Mouse (Mus musculus): ENCODE measurements around the gene Dis3. TPM values are rescaled to one million over a fixed set of nuclear protein-coding genes. Genes with fewer than 3 reads are reported as not detected.

Dis3 gene
- polyA plus RNA-seq (2016; fragmentation: Nextera tagmentation; extraction: Ambion mirVana) = 44.0 TPM in 2 replicates

- Histone ChIP-seq H3K36me3 (replicated peaks) (peaks cover 68% of the 10 kb centered on the region), H3K9me3 (no peaks in the 10 kb centered on the region), H3K4me1 (peaks cover 15% of the 10 kb centered on the region), H3K4me3 (peak within 1 kb of the TSS; percentile 95), H3K27me3 (ENCODE audit: poor library complexity, severe bottlenecking) (no peaks in the 10 kb centered on the region), H3K27ac (peak within 1 kb of the TSS; percentile 95)
- peak; percentile 97 for DNase-seq (ENCODE audit: extremely low spot score, low spot score)
- WGBS = under 1% methylated on average over 73 of the region's 73 CpGs
Measured at GRCm38 (mm10) chr14:99099267-99099966, at the start of gene Dis3, which contains the start of gene Pibf1. Gene Dis3 (minus strand): TSS chr14:99099770. Gene Pibf1 (plus strand): TSS chr14:99099424.

GRCm38 (mm10) chr14:99146841-99147240 lies 47.3 kb upstream of the Dis3 start:
- Histone ChIP-seq H3K27me3 (ENCODE audit: poor library complexity, severe bottlenecking) (no peaks in the 10 kb centered on the region), H3K36me3 (replicated peaks) (peaks cover 29% of the 10 kb centered on the region), H3K4me3 (no peak overlapping the region), H3K9me3 (no peaks in the 10 kb centered on the region), H3K4me1 (peaks cover 8% of the 10 kb centered on the region), H3K27ac (no peak overlapping the region)
- DNase-seq (ENCODE audit: extremely low spot score, low spot score) = no peak
- 79% methylated on average over 1 of the region's 1 CpGs for WGBS

- Histone ChIP-seq H3K27ac (no peak overlapping the region), H3K4me3 (no peak overlapping the region), H3K9me3 (no peaks in the 10 kb centered on the region), H3K27me3 (ENCODE audit: poor library complexity, severe bottlenecking) (no peaks in the 10 kb centered on the region), H3K36me3 (replicated peaks) (peaks cover 25% of the 10 kb centered on the region), H3K4me1 (peaks cover 1% of the 10 kb centered on the region; the same call in 1 of the 2 replicates)
- DNase-seq (ENCODE audit: extremely low spot score, low spot score) = peak; percentile 80
- WGBS = 22% methylated on average over 15 of the region's 15 CpGs
Measured at GRCm38 (mm10) chr14:99141786-99142633, 42.4 kb upstream of the Dis3 start.

- no peak overlapping the region for H3K4me3 ChIP-seq
- no peaks in the 10 kb centered on the region for H3K27me3 ChIP-seq (ENCODE audit: poor library complexity, severe bottlenecking)
- 93% methylated on average over 2 of the region's 2 CpGs for WGBS
Measured at GRCm38 (mm10) chr14:99140036-99140435, 40.5 kb upstream of the Dis3 start.

GRCm38 (mm10) chr14:99136297-99136696 lies 36.7 kb upstream of the Dis3 start:
- Histone ChIP-seq H3K27ac (no peak overlapping the region), H3K9me3 (no peaks in the 10 kb centered on the region), H3K4me1 (no peaks in the 10 kb centered on the region), H3K4me3 (no peak overlapping the region), H3K27me3 (ENCODE audit: poor library complexity, severe bottlenecking) (no peaks in the 10 kb centered on the region), H3K36me3 (replicated peaks) (peaks cover 41% of the 10 kb centered on the region)
- WGBS = 95% methylated on average over 16 of the region's 16 CpGs
- no peak for DNase-seq (ENCODE audit: extremely low spot score, low spot score)

More at GRCm38 (mm10) chr14:99140036-99140435, 40.5 kb upstream of the Dis3 start:
- Histone ChIP-seq H3K4me1 (no peaks in the 10 kb centered on the region), H3K36me3 (replicated peaks) (peaks cover 38% of the 10 kb centered on the region), H3K27ac (no peak overlapping the region), H3K9me3 (no peaks in the 10 kb centered on the region)
- no peak for DNase-seq (ENCODE audit: extremely low spot score, low spot score)

GRCm38 (mm10) chr14:99135761-99136160 lies 36.2 kb upstream of the Dis3 start:
- no peaks in the 10 kb centered on the region for H3K9me3 ChIP-seq
- H3K4me1 ChIP-seq = no peaks in the 10 kb centered on the region
- no peak overlapping the region for H3K4me3 ChIP-seq
- 96% methylated on average over 9 of the region's 9 CpGs for WGBS
- H3K27me3 ChIP-seq (ENCODE audit: poor library complexity, severe bottlenecking) = no peaks in the 10 kb centered on the region
- H3K27ac ChIP-seq = no peak overlapping the region
- peaks cover 46% of the 10 kb centered on the region for H3K36me3 ChIP-seq (replicated peaks)
- no peak for DNase-seq (ENCODE audit: extremely low spot score, low spot score)

GRCm38 (mm10) chr14:99134048-99134447 lies 34.5 kb upstream of the Dis3 start:
- Histone ChIP-seq H3K36me3 (replicated peaks) (peaks cover 43% of the 10 kb centered on the region), H3K27ac (no peak overlapping the region), H3K4me1 (no peaks in the 10 kb centered on the region), H3K27me3 (ENCODE audit: poor library complexity, severe bottlenecking) (no peaks in the 10 kb centered on the region), H3K9me3 (no peaks in the 10 kb centered on the region), H3K4me3 (no peak overlapping the region)
- WGBS = 94% methylated on average over 2 of the region's 2 CpGs
- no peak for DNase-seq (ENCODE audit: extremely low spot score, low spot score)

- H3K27me3 ChIP-seq (ENCODE audit: poor library complexity, severe bottlenecking) = no peaks in the 10 kb centered on the region
- H3K4me1 ChIP-seq = no peaks in the 10 kb centered on the region
- peaks cover 27% of the 10 kb centered on the region for H3K36me3 ChIP-seq (replicated peaks)
- no peak for DNase-seq (ENCODE audit: extremely low spot score, low spot score)
- H3K27ac ChIP-seq = no peak overlapping the region
- H3K4me3 ChIP-seq = no peak overlapping the region
- 90% methylated on average over 2 of the region's 2 CpGs for WGBS
- H3K9me3 ChIP-seq = no peaks in the 10 kb centered on the region
Measured at GRCm38 (mm10) chr14:99129050-99129449, 29.5 kb upstream of the Dis3 start.

GRCm38 (mm10) chr14:99127509-99127908 lies 27.9 kb upstream of the Dis3 start:
- no peaks in the 10 kb centered on the region for H3K9me3 ChIP-seq
- no peaks in the 10 kb centered on the region for H3K27me3 ChIP-seq (ENCODE audit: poor library complexity, severe bottlenecking)
- H3K27ac ChIP-seq = no peak overlapping the region
- 94% methylated on average over 1 of the region's 1 CpGs for WGBS
- H3K4me1 ChIP-seq = no peaks in the 10 kb centered on the region
- peaks cover 23% of the 10 kb centered on the region for H3K36me3 ChIP-seq (replicated peaks)
- no peak for DNase-seq (ENCODE audit: extremely low spot score, low spot score)
- H3K4me3 ChIP-seq = no peak overlapping the region

- Histone ChIP-seq H3K4me3 (no peak overlapping the region), H3K9me3 (no peaks in the 10 kb centered on the region), H3K4me1 (no peaks in the 10 kb centered on the region), H3K27ac (no peak overlapping the region), H3K36me3 (replicated peaks) (peaks cover 29% of the 10 kb centered on the region), H3K27me3 (ENCODE audit: poor library complexity, severe bottlenecking) (no peaks in the 10 kb centered on the region)
- DNase-seq (ENCODE audit: extremely low spot score, low spot score) = no peak
- WGBS = 93% methylated on average over 4 of the region's 4 CpGs
Measured at GRCm38 (mm10) chr14:99126713-99127112, 27.1 kb upstream of the Dis3 start.

- H3K27me3 ChIP-seq (ENCODE audit: poor library complexity, severe bottlenecking) = no peaks in the 10 kb centered on the region
- no peak overlapping the region for H3K27ac ChIP-seq
- no peak for DNase-seq (ENCODE audit: extremely low spot score, low spot score)
- WGBS = 96% methylated on average over 4 of the region's 4 CpGs
- no peak overlapping the region for H3K4me3 ChIP-seq
- H3K36me3 ChIP-seq (replicated peaks) = peaks cover 22% of the 10 kb centered on the region
- H3K9me3 ChIP-seq = no peaks in the 10 kb centered on the region
- H3K4me1 ChIP-seq = no peaks in the 10 kb centered on the region
Measured at GRCm38 (mm10) chr14:99124076-99124475, 24.5 kb upstream of the Dis3 start.

- no peak for DNase-seq (ENCODE audit: extremely low spot score, low spot score)
- WGBS = 93% methylated on average over 11 of the region's 11 CpGs
- Histone ChIP-seq H3K27me3 (ENCODE audit: poor library complexity, severe bottlenecking) (no peaks in the 10 kb centered on the region), H3K36me3 (replicated peaks) (peaks cover 30% of the 10 kb centered on the region), H3K9me3 (no peaks in the 10 kb centered on the region), H3K27ac (no peak overlapping the region), H3K4me1 (no peaks in the 10 kb centered on the region), H3K4me3 (no peak overlapping the region)
Measured at GRCm38 (mm10) chr14:99121584-99122339, 22.2 kb upstream of the Dis3 start.
